Mouse (Mus musculus) cerebellum, adult (tissue): Measurements from ENCODE around the gene Mindy3.

Source experiments
- ATAC-seq: cut with Nextera tagmentation; 2 replicates; pipeline ENCODE4 v1.9.2; 2017; ENCODE audit warnings: mild to moderate bottlenecking, moderate library complexity, mixed read lengths; ENCODE audit not compliant: insufficient number of reproducible peaks, low FRiP score, low TSS enrichment

The Mindy3 gene

GRCm38 (mm10) chr2:12307311-12307710 is 112.0 kb downstream of the Mindy3 start:
- ATAC-seq, result no peak

GRCm38 (mm10) chr2:12305064-12305650 is 114.1 kb downstream of the Mindy3 start:
- no peak for ATAC-seq

- peak; percentile 73 for ATAC-seq
Measured at GRCm38 (mm10) chr2:12301431-12302170, 117.7 kb downstream of the Mindy3 start, which contains the start of gene Itga8. Gene Itga8, minus strand, starts transcription at chr2:12301922.

GRCm38 (mm10) chr2:12300449-12301228 is 118.6 kb downstream of the Mindy3 start:
- 0 out of 2 replicates have a peak, but pooled peaks have one; percentile 2 for ATAC-seq

- ATAC-seq, result no peak
Measured at GRCm38 (mm10) chr2:12297287-12297686, 122.0 kb downstream of the Mindy3 start.
